Mouse (Mus musculus): ENCODE data around the gene Prl3c1. TPM values are rescaled to one million over a fixed set of nuclear protein-coding genes. Genes with fewer than 3 reads are reported as not detected.
"Not testable (repeated sequence)": the region's sequence is repeated elsewhere in the genome, so short reads cannot be mapped to it uniquely, and the experiment has no call there.

The Prl3c1 gene
- polyA plus RNA-seq (2012; rRNA removed): not detected in 2 replicates

DNA sequence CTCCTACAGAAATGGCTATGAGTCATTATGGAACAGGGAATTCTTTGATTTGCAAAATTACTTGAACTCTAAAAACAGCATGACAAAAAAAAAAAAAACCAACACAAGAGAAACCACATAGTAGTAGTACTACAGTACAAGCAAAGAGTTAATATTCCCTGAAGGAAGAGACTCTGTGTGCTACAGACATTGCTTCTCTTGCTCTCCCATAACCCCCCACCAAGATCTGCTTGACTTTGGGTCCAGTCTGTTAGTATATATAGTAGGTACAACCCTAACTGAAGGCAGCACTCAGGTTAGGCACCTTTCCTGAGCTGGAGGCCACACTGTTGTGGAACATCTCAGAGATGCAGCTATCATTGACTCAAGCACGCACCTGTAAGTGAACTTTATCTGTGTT, at the start of gene Prl3c1:
Gene Prl3c1 (plus strand): TSS at position 301 of the 400 bp plus-strand sequence.
- Histone ChIP-seq H3K27me3 (ENCODE audit: control insufficient read depth, insufficient read depth, low read length) (no peaks in the 10 kb centered on the region), H3K27ac (ENCODE audit: insufficient read depth, low read length) (no peak within 1 kb of the TSS), H3K4me1 (ENCODE audit: control insufficient read depth, insufficient read depth, low read length) (no peaks in the 10 kb centered on the region), H3K4me3 (replicated peaks; ENCODE audit: insufficient read depth, low read depth, low read length) (no peak within 1 kb of the TSS)
- no peak for DNase-seq
- WGBS: 96% methylated on average over 1 of the region's 1 CpGs
- TF ChIP-seq POLR2A (IDR thresholded peaks at IDR 0.05; ENCODE audit: borderline replicate concordance, insufficient read depth, low read length) (no peak), CTCF (IDR thresholded peaks at IDR 0.05; ENCODE audit: borderline replicate concordance, insufficient read depth, low read depth, low read length) (no peak)

DNA sequence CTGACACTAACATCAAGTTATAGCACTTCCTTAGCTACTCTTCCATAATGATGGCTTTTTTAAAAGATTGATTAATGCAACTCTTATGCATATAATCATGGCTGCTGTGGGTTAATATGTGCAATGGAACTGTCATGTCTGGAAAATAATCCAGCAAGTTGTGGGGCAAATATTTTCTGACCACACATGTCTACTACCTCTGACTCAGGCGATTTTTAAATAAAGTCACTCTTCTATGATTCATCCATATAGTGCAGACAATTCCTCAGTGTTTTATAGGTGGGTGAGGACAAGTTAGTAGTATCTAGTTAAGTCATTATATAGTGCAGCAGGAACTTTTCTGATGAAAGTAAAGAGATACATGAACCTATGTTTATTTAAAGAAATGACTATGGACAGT, 48.2 kb upstream of the Prl3c1 start:
- Histone ChIP-seq H3K27ac (ENCODE audit: insufficient read depth, low read length) (no peak overlapping the region), H3K4me3 (replicated peaks; ENCODE audit: insufficient read depth, low read depth, low read length) (no peak overlapping the region), H3K4me1 (ENCODE audit: control insufficient read depth, insufficient read depth, low read length) (no peaks in the 10 kb centered on the region), H3K27me3 (ENCODE audit: control insufficient read depth, insufficient read depth, low read length) (no peaks in the 10 kb centered on the region)
- no peak for TF ChIP-seq CTCF (IDR thresholded peaks at IDR 0.05; ENCODE audit: borderline replicate concordance, insufficient read depth, low read depth, low read length)
- DNase-seq: no peak
- WGBS: 77% methylated on average over 1 of the region's 1 CpGs

DNA sequence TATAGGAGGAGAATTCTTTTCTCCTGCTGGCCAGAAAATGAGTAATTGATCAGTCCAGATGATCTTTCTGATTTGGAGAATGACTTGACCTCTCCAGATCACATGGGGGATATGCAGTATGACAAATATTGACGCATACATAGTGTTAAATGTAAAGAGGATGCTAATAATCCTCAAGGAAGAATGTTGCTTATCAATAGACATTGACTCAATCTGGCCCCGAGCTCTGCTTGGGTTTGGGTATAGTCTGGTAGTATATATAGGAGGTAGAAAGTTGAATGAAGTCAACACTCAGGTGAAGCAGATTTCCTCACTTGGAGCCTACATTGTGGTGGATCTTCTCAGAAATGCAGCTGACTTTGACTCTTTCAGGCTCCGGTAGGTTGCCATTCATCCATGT, 40.0 kb upstream of the Prl3c1 start, which contains the start of gene Prl3d3:
Gene Prl3d3 (plus strand): TSS at position 301 of the 400 bp plus-strand sequence.
- WGBS: 91% methylated on average over 3 of the region's 3 CpGs
- H3K27ac ChIP-seq (ENCODE audit: insufficient read depth, low read length); H3K4me1 ChIP-seq (ENCODE audit: control insufficient read depth, insufficient read depth, low read length); H3K4me3 ChIP-seq (replicated peaks; ENCODE audit: insufficient read depth, low read depth, low read length); H3K27me3 ChIP-seq (ENCODE audit: control insufficient read depth, insufficient read depth, low read length); DNase-seq: not testable (repeated sequence)

DNA sequence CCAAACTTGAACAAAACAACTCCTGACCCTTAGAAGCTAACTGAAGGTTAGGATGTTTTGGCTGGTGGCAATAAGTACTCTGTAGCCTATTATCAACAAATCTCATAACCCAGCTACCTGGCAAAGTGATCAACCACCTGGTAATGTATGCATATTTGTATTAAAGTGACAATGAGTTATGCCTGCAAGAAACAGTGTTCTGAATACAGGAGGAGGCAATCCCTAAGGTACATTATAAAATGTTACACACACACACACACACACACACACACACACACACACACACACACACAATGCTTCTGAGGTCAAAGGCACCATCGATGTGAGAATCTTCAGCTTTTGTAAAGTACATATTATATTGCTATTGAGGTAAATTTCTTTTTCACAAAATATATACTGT, 45.1 kb downstream of the Prl3c1 start, which contains the start of gene Prl3b1:
Gene Prl3b1 (plus strand): TSS at position 301 of the 400 bp plus-strand sequence.
- Histone ChIP-seq H3K4me3 (replicated peaks; ENCODE audit: insufficient read depth, low read depth, low read length) (no peak within 1 kb of the TSS), H3K4me1 (ENCODE audit: control insufficient read depth, insufficient read depth, low read length) (no peaks in the 10 kb centered on the region), H3K27me3 (ENCODE audit: control insufficient read depth, insufficient read depth, low read length) (no peaks in the 10 kb centered on the region), H3K27ac (ENCODE audit: insufficient read depth, low read length) (no peak within 1 kb of the TSS)
- 100% methylated on average over 1 of the region's 1 CpGs for WGBS
- DNase-seq: no peak
- TF ChIP-seq CTCF (IDR thresholded peaks at IDR 0.05; ENCODE audit: borderline replicate concordance, insufficient read depth, low read depth, low read length): no peak
- no peak for TF ChIP-seq POLR2A (IDR thresholded peaks at IDR 0.05; ENCODE audit: borderline replicate concordance, insufficient read depth, low read length)

Other genes with a start within 250 kb of the Prl3c1 start
- 0.13 TPM in 1 of 2 replicates, not detected in the other for gene Prl, start 139.1 kb upstream of the Prl3c1 start, polyA plus RNA-seq (2012; rRNA removed)
- gene Prl3d1, start 102.5 kb upstream of the Prl3c1 start, polyA plus RNA-seq (2012; rRNA removed): not detected in 2 replicates
- gene Prl3d2, start 75.0 kb upstream of the Prl3c1 start, polyA plus RNA-seq (2012; rRNA removed): not detected in 2 replicates
- gene Prl3d3, start 39.9 kb upstream of the Prl3c1 start, polyA plus RNA-seq (2012; rRNA removed): not detected in 2 replicates
- 0.54 and 1.3 TPM in 2 replicates for gene Prl3b1, start 45.2 kb downstream of the Prl3c1 start, polyA plus RNA-seq (2012; rRNA removed)
- gene Prl3a1, start 62.8 kb downstream of the Prl3c1 start, polyA plus RNA-seq (2012; rRNA removed): not detected in 2 replicates
- not detected in 2 replicates for gene Prl6a1, start 116.0 kb downstream of the Prl3c1 start, polyA plus RNA-seq (2012; rRNA removed)
- not detected in 2 replicates for gene Prl8a2, start 149.0 kb downstream of the Prl3c1 start, polyA plus RNA-seq (2012; rRNA removed)
- 0.21 TPM in 1 of 2 replicates, not detected in the other for gene Prl2b1, start 194.2 kb downstream of the Prl3c1 start, polyA plus RNA-seq (2012; rRNA removed)
- not detected in 2 replicates for gene Prl8a6, start 242.0 kb downstream of the Prl3c1 start, polyA plus RNA-seq (2012; rRNA removed)

Data from cerebellum, adult 2 months (tissue).